Mouse (Mus musculus) brain, embryonic 14.5 days (tissue): ENCODE measurements at regions not wholly inside any gene's neighbourhood (a gene's known extent, or its start where the extent isn't known, plus 50 kb on each side); places are given as distances from the start of the nearest gene placed in this dataset.

Experiments
- CTCF ChIP-seq: fragments of 200-500 bp; IDR thresholded peaks from 2 replicates; pipeline ENCODE4 v1.5.1; 2012; ENCODE audit warnings: inconsistent platforms, mild to moderate bottlenecking, moderate library complexity, borderline replicate concordance; ENCODE audit not compliant: insufficient read depth, insufficient read length; ENCODE audit errors: extremely low read depth
- POLR2A ChIP-seq: fragments of 200-500 bp; IDR thresholded peaks from 2 replicates; pipeline ENCODE4 v1.6.1; 2012; ENCODE audit warnings: mild to moderate bottlenecking, inconsistent platforms, borderline replicate concordance; ENCODE audit not compliant: poor library complexity, insufficient read depth, insufficient read length, severe bottlenecking; ENCODE audit errors: extremely low read depth

DNA sequence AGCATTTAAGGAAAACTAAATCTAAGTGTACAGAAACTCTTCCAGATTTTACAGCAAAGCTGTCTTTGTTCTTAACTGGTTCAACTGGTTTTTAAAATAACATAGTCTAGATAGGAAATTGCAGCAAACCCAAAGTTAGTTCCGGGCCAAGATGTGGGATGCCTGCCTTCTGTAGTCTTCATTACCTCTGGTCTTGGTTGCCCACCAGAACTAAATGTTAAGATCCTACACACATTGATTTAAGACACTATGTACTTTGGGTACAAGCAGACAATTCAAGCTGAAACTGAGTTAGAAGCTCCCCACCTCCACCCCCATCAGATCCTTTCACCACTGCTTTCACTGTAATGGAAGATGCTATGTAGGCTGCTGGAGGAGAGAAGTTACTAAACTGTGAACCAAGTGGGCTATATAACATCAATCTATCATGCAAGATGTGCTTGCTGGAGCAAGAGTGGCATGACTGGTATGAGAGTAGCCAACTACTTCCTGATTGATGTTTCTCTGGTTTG, 129.8 kb upstream of the Ddit4l start:
- TF ChIP-seq CTCF: no peak
- no peak for TF ChIP-seq POLR2A
